Comparison of ENCODE assay signal across 7 mouse cellular contexts in the genomic region with DNA sequence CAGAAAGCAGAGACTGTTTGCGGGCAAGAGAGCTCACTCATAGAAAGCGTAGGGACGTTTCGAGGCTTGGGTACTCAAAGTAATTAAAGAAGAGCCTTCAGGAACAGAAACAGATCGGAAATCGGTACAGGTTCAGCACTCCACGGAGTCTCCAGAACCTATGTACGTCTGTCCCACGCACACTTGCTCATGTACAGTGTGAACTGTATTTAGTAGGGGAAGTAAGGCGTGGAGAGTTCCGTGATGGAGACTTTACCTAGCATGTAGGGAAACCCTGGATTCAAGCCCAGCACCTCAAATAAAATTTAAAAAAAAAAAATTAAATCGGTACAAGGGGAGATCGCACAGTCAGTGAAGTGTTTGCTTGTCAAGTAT. TPM values are rescaled to one million over a fixed set of nuclear protein-coding genes. Genes with fewer than 3 reads are reported as not detected.
DNase-seq lines count a peak whose midpoint lies in the region; ATAC-seq and TF ChIP-seq lines count a peak whose summit lies in the region.

No protein-coding gene starts in this region.

- peak; percentile 46 for ATAC-seq in neural tube, embryonic 11.5 days (ENCODE audit: insufficient read depth, low FRiP score, low TSS enrichment)
- ATAC-seq in limb, embryonic 14.5 days (ENCODE audit: low FRiP score, low read depth), result peak; percentile 60
- ATAC-seq in stomach, embryonic 16.5 days (ENCODE audit: insufficient read depth, low FRiP score), result peak; percentile 67

- no peaks in the 10 kb centered on the region for H3K27me3 ChIP-seq in neural tube, embryonic 11.5 days (ENCODE audit: control insufficient read depth, insufficient read depth, low read length)
- no peaks in the 10 kb centered on the region for H3K27me3 ChIP-seq in forebrain, embryonic 10.5 days (ENCODE audit: poor library complexity, severe bottlenecking)
- no peaks in the 10 kb centered on the region for H3K27me3 ChIP-seq in limb, embryonic 14.5 days (ENCODE audit: control insufficient read depth, insufficient read depth, low read length)
- no peaks in the 10 kb centered on the region for H3K27me3 ChIP-seq in stomach, embryonic 16.5 days (ENCODE audit: control insufficient read depth, insufficient read depth, low read length)

- no peak for TF ChIP-seq POLR2A in limb, embryonic 14.5 days (IDR thresholded peaks at IDR 0.05; ENCODE audit: borderline replicate concordance, extremely low read depth, insufficient read depth, insufficient read length)

- WGBS in neural tube, embryonic 11.5 days, result 15% methylated on average over 13 of the region's 13 CpGs
- WGBS in forebrain, embryonic 10.5 days, result 20% methylated on average over 13 of the region's 13 CpGs
- whole genome bisulfite sequencing in limb, embryonic 14.5 days, result 11% methylated on average over 13 of the region's 13 CpGs
- WGBS in stomach, embryonic 16.5 days, result 11% methylated on average over 13 of the region's 13 CpGs

- H3K9me3 ChIP-seq in neural tube, embryonic 11.5 days (ENCODE audit: control insufficient read depth, low read length), result no peaks in the 10 kb centered on the region
- no peaks in the 10 kb centered on the region for H3K9me3 ChIP-seq in forebrain, embryonic 10.5 days
- H3K9me3 ChIP-seq in limb, embryonic 14.5 days (ENCODE audit: control insufficient read depth, low read length), result no peaks in the 10 kb centered on the region
- no peaks in the 10 kb centered on the region for H3K9me3 ChIP-seq in stomach, embryonic 16.5 days (replicated peaks; ENCODE audit: control insufficient read depth, low read length)

- no peak overlapping the region; the same call in 1 of the 2 replicates for H3K27ac ChIP-seq in neural tube, embryonic 11.5 days (ENCODE audit: low read depth, low read length)
- peak overlapping the region; percentile 88 for H3K27ac ChIP-seq in forebrain, embryonic 10.5 days
- H3K27ac ChIP-seq in limb, embryonic 14.5 days (replicated peaks; ENCODE audit: low read depth, low read length), result peak overlapping the region; percentile 81
- peak overlapping the region; percentile 73 for H3K27ac ChIP-seq in stomach, embryonic 16.5 days (ENCODE audit: low read length)

- DNase-seq in neural tube, embryonic 11.5 days (ENCODE audit: low spot score), result no peak
- DNase-seq in neural tube, embryonic 10.5 days (ENCODE audit: extremely low spot score, low spot score), result no peak
- DNase-seq in forebrain, embryonic 10.5 days (ENCODE audit: extremely low spot score, low spot score), result no peak
- no peak for DNase-seq in limb, embryonic 14.5 days (ENCODE audit: low spot score)
- no peak for DNase-seq in spleen, postnatal 10 days (ENCODE audit: low spot score in 2 of 2)
- DNase-seq in urinary bladder, postnatal 36 days (ENCODE audit: low spot score in 2 of 2), result no peak

- peak overlapping the region; percentile 37 for H3K4me3 ChIP-seq in neural tube, embryonic 11.5 days (ENCODE audit: low read depth, low read length)
- H3K4me3 ChIP-seq in forebrain, embryonic 10.5 days, result peak overlapping the region; percentile 61
- H3K4me3 ChIP-seq in limb, embryonic 14.5 days (replicated peaks; ENCODE audit: low read length), result peak overlapping the region; percentile 43
- H3K4me3 ChIP-seq in stomach, embryonic 16.5 days (replicated peaks; ENCODE audit: low read length), result peak overlapping the region; percentile 59

- no peaks in the 10 kb centered on the region for H3K4me1 ChIP-seq in neural tube, embryonic 11.5 days (ENCODE audit: control insufficient read depth, insufficient read depth, low read length)
- H3K4me1 ChIP-seq in forebrain, embryonic 10.5 days, result peaks cover 14% of the 10 kb centered on the region
- H3K4me1 ChIP-seq in limb, embryonic 14.5 days (ENCODE audit: control insufficient read depth, insufficient read depth, low read length), result peaks cover 5% of the 10 kb centered on the region; the same call in 1 of the 2 replicates
- peaks cover 3% of the 10 kb centered on the region; the same call in 1 of the 2 replicates for H3K4me1 ChIP-seq in stomach, embryonic 16.5 days (ENCODE audit: control insufficient read depth, insufficient read depth, low read length)

- H3K36me3 ChIP-seq in neural tube, embryonic 11.5 days (ENCODE audit: control insufficient read depth, insufficient read depth, low read length), result no peaks in the 10 kb centered on the region
- no peaks in the 10 kb centered on the region for H3K36me3 ChIP-seq in forebrain, embryonic 10.5 days (replicated peaks)
- no peaks in the 10 kb centered on the region for H3K36me3 ChIP-seq in limb, embryonic 14.5 days (ENCODE audit: control insufficient read depth, insufficient read depth, low read length)
- no peaks in the 10 kb centered on the region for H3K36me3 ChIP-seq in stomach, embryonic 16.5 days (ENCODE audit: control insufficient read depth, insufficient read depth, low read length)

- peak overlapping the region; percentile 56 for H3K4me2 ChIP-seq in neural tube, embryonic 11.5 days (ENCODE audit: low read depth)
- peak overlapping the region; percentile 70 for H3K4me2 ChIP-seq in limb, embryonic 14.5 days (replicated peaks; ENCODE audit: low read depth, low read length, severe bottlenecking)
- peak overlapping the region; percentile 79 for H3K4me2 ChIP-seq in stomach, embryonic 16.5 days (ENCODE audit: low read depth, low read length)

- H3K9ac ChIP-seq in neural tube, embryonic 11.5 days (ENCODE audit: low read length), result peak overlapping the region; percentile 49
- peak overlapping the region; percentile 61 for H3K9ac ChIP-seq in limb, embryonic 14.5 days (ENCODE audit: low read depth, low read length, severe bottlenecking)
- H3K9ac ChIP-seq in stomach, embryonic 16.5 days (ENCODE audit: low read length), result peak overlapping the region; percentile 79

RNA-seq across cellular contexts. Expression of a gene that starts 6.4 kb away (rescaled TPM):
- polyA plus RNA-seq in neural tube, embryonic 11.5 days (2014; fragmentation: Nextera tagmentation; extraction: Ambion mirVana), result 19.7 and 20.3 TPM in 2 replicates
- 22.1 and 22.2 TPM in 2 replicates for polyA plus RNA-seq in forebrain, embryonic 10.5 days (2016; fragmentation: Nextera tagmentation; extraction: Ambion mirVana)
- polyA plus RNA-seq in limb, embryonic 14.5 days (2012; rRNA removed), result 27.6 and 33.8 TPM in 2 replicates
- polyA plus RNA-seq in limb, embryonic 14.5 days (2014; fragmentation: Nextera tagmentation; extraction: Ambion mirVana), result 16.2 and 16.3 TPM in 2 replicates
- polyA plus RNA-seq in stomach, embryonic 16.5 days (2015; fragmentation: Nextera tagmentation; extraction: Ambion mirVana), result 11.5 and 11.8 TPM in 2 replicates

RNA-seq across cellular contexts. Expression of a gene that starts 7.7 kb away (rescaled TPM):
- polyA plus RNA-seq in neural tube, embryonic 11.5 days (2014; fragmentation: Nextera tagmentation; extraction: Ambion mirVana), result 0.91 TPM in 1 of 2 replicates, not detected in the other
- 0.42 and 0.65 TPM in 2 replicates for polyA plus RNA-seq in forebrain, embryonic 10.5 days (2016; fragmentation: Nextera tagmentation; extraction: Ambion mirVana)
- polyA plus RNA-seq in limb, embryonic 14.5 days (2012; rRNA removed), result 0.63 and 1.00 TPM in 2 replicates
- polyA plus RNA-seq in limb, embryonic 14.5 days (2014; fragmentation: Nextera tagmentation; extraction: Ambion mirVana), result 0.33 TPM in 1 of 2 replicates, not detected in the other
- polyA plus RNA-seq in stomach, embryonic 16.5 days (2015; fragmentation: Nextera tagmentation; extraction: Ambion mirVana), result 0.15 TPM in 1 of 2 replicates, not detected in the other

RNA-seq across cellular contexts. Expression of a gene that starts 28.9 kb away (rescaled TPM):
- polyA plus RNA-seq in neural tube, embryonic 11.5 days (2014; fragmentation: Nextera tagmentation; extraction: Ambion mirVana), result 23.4 and 24.3 TPM in 2 replicates
- 27.6 and 29.9 TPM in 2 replicates for polyA plus RNA-seq in forebrain, embryonic 10.5 days (2016; fragmentation: Nextera tagmentation; extraction: Ambion mirVana)
- 16.3 and 21.1 TPM in 2 replicates for polyA plus RNA-seq in limb, embryonic 14.5 days (2012; rRNA removed)
- polyA plus RNA-seq in limb, embryonic 14.5 days (2014; fragmentation: Nextera tagmentation; extraction: Ambion mirVana), result 17.4 and 18.1 TPM in 2 replicates
- polyA plus RNA-seq in stomach, embryonic 16.5 days (2015; fragmentation: Nextera tagmentation; extraction: Ambion mirVana), result 15.1 and 17.2 TPM in 2 replicates

RNA-seq across cellular contexts. Expression of a gene that starts 52.2 kb away (rescaled TPM):
- 0.85 and 0.94 TPM in 2 replicates for polyA plus RNA-seq in neural tube, embryonic 11.5 days (2014; fragmentation: Nextera tagmentation; extraction: Ambion mirVana)
- 0.77 and 0.84 TPM in 2 replicates for polyA plus RNA-seq in forebrain, embryonic 10.5 days (2016; fragmentation: Nextera tagmentation; extraction: Ambion mirVana)
- polyA plus RNA-seq in limb, embryonic 14.5 days (2012; rRNA removed), result 1.0 and 1.4 TPM in 2 replicates
- 0.76 and 0.80 TPM in 2 replicates for polyA plus RNA-seq in limb, embryonic 14.5 days (2014; fragmentation: Nextera tagmentation; extraction: Ambion mirVana)
- polyA plus RNA-seq in stomach, embryonic 16.5 days (2015; fragmentation: Nextera tagmentation; extraction: Ambion mirVana), result 0.74 and 0.79 TPM in 2 replicates
